Comparison of ENCODE assay signal across 8 mouse cellular contexts in the genomic region with DNA sequence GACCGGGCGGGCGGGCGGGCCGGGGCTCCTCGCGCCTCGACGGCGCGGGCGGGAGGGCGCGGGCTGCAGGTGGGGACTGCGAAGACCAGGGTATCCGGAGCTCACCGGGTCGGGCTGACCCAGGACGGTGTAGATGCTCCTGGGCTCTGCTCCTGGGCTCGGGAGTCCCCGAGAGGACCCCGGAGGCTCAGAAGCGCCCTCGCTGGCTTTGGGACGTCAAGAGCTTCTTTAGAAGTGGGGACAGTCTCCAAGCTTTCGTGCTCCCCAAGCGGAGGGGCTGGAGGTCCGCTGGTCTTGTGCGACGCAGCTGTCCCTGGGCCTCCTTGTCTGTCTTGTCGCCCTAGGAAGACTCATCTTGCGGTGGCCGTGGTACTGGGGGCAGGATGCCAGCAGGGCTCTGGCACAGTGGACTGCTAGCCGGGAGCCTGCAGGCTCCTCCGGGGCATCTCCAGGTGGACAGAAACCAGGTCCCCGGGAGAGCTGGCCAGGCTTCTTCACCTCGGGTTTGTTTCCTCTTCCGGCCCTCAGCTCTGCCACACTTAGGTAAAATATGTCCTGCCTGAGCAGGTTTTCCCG. TPM values are rescaled to one million over a fixed set of nuclear protein-coding genes. Genes with fewer than 3 reads are reported as not detected.
A peak's percentile ranks its signal among the peaks of the same experiment; 100 is the strongest.
DNase-seq lines count a peak whose midpoint lies in the region; ATAC-seq and TF ChIP-seq lines count a peak whose summit lies in the region.

No protein-coding gene starts in this region.

- no peak for TF ChIP-seq CTCF in G1E (IDR thresholded peaks at IDR 0.05; ENCODE audit: low read depth, low read length)

- intact Hi-C loops in heart, postnatal 14 days (cut with DNase I): loop anchor here (10.0 kb wide), 1 partner anchor 251 kb away; no protein-coding TSS in a partner anchor

- H3K4me1 ChIP-seq in G1E (ENCODE audit: insufficient read depth, low read depth, low read length): peaks cover 63% of the 10 kb centered on the region

- DNase-seq in G1E (ENCODE audit: low spot score): peak; percentile 38
- DNase-seq in brain, adult 2 months (ENCODE audit: low read depth, low spot score): peak; percentile 71
- peak; percentile 60 to 61 for DNase-seq in heart, postnatal 14 days
- peak; percentile 58 to 59 for DNase-seq in layer of hippocampus, postnatal 14 days (ENCODE audit: low spot score in 2 of 2)
- DNase-seq in spleen, adult 12 weeks (ENCODE audit: low spot score): peak; percentile 31
- DNase-seq in frontal cortex, postnatal 25 days (ENCODE audit: low spot score in 2 of 2): no peak

- H3K27me3 ChIP-seq in G1E (ENCODE audit: insufficient read depth, low read length): peaks cover 21% of the 10 kb centered on the region

- peaks cover 29% of the 10 kb centered on the region for H3K36me3 ChIP-seq in G1E (replicated peaks)

- H3K4me3 ChIP-seq in G1E (ENCODE audit: low read depth, low read length): peak overlapping the region; percentile 82

- H3K9me3 ChIP-seq in G1E (replicated peaks): no peaks in the 10 kb centered on the region

- no peak for ATAC-seq in G1E (ENCODE audit: extremely low read depth, insufficient number of reproducible peaks, low FRiP score, poor library complexity, severe bottlenecking)
- ATAC-seq in erythroid progenitor cell, adult 5-6 weeks (replicated peaks; ENCODE audit: low FRiP score, poor library complexity, severe bottlenecking): peak; percentile 30; the same call in 1 of the 2 replicates
- peak; percentile 18; the same call in 1 of the 2 replicates for ATAC-seq in megakaryocyte-erythroid progenitor cell, adult 5-6 weeks (replicated peaks; ENCODE audit: low FRiP score, low TSS enrichment, poor library complexity, severe bottlenecking)

RNA-seq across cellular contexts. Expression of a gene that starts 1.3 kb away (rescaled TPM):
- 27.5 and 27.6 TPM in 2 replicates for total RNA-seq in G1E (2014; fragmentation: Nextera tagmentation)
- total RNA-seq in G1E (2017): 22.1 and 27.3 TPM in 2 replicates
- polyA plus RNA-seq in G1E (2012): 60.3 and 67.7 TPM in 2 replicates
- 5.4 and 12.6 TPM in 2 replicates for total RNA-seq in erythroid progenitor cell, adult 5-6 weeks (2015; ENCODE audit: low replicate concordance)
- total RNA-seq in erythroid progenitor cell, adult 5-6 weeks (2017; ENCODE audit: low replicate concordance): 10.4 and 11.9 TPM in 2 replicates
- 10 to 100 TPM; 36.7 to 43.7 TPM for total RNA-seq in heart, postnatal 14 days (2021)
- 10 to 100 TPM; 20.7 to 21.3 TPM for total RNA-seq in layer of hippocampus, postnatal 14 days (2021)
- total RNA-seq in megakaryocyte-erythroid progenitor cell, adult 5-6 weeks (2014; fragmentation: Nextera tagmentation): 15.8 and 26.3 TPM in 2 replicates
- 11.9 and 17.5 TPM in 2 replicates for total RNA-seq in megakaryocyte-erythroid progenitor cell, adult 5-6 weeks (2017)

RNA-seq across cellular contexts. Expression of a gene that starts 12.6 kb away (rescaled TPM):
- 15.9 and 17.8 TPM in 2 replicates for total RNA-seq in G1E (2014; fragmentation: Nextera tagmentation)
- total RNA-seq in G1E (2017): 25.2 and 28.4 TPM in 2 replicates
- 11.6 and 14.0 TPM in 2 replicates for polyA plus RNA-seq in G1E (2012)
- 6.1 and 9.6 TPM in 2 replicates for total RNA-seq in erythroid progenitor cell, adult 5-6 weeks (2015; ENCODE audit: low replicate concordance)
- 12.5 and 15.3 TPM in 2 replicates for total RNA-seq in erythroid progenitor cell, adult 5-6 weeks (2017; ENCODE audit: low replicate concordance)
- total RNA-seq in heart, postnatal 14 days (2021): 10 to 100 TPM; 13.6 to 13.8 TPM
- 10 to 100 TPM; 20.8 to 20.9 TPM for total RNA-seq in layer of hippocampus, postnatal 14 days (2021)
- total RNA-seq in megakaryocyte-erythroid progenitor cell, adult 5-6 weeks (2014; fragmentation: Nextera tagmentation): 15.3 and 20.8 TPM in 2 replicates
- 16.6 and 18.5 TPM in 2 replicates for total RNA-seq in megakaryocyte-erythroid progenitor cell, adult 5-6 weeks (2017)

RNA-seq across cellular contexts. Expression of a gene that starts 16.7 kb away (rescaled TPM):
- not detected in 2 replicates for total RNA-seq in G1E (2014; fragmentation: Nextera tagmentation)
- 0.11 TPM in 1 of 2 replicates, not detected in the other for total RNA-seq in G1E (2017)
- 0.01 TPM in 1 of 2 replicates, not detected in the other for polyA plus RNA-seq in G1E (2012)
- total RNA-seq in erythroid progenitor cell, adult 5-6 weeks (2015; ENCODE audit: low replicate concordance): not detected in 2 replicates
- total RNA-seq in erythroid progenitor cell, adult 5-6 weeks (2017; ENCODE audit: low replicate concordance): not detected in 2 replicates
- 1 to 10 TPM in 1 of 2 experiments, under 1 TPM in 1; 0.76 to 1.9 TPM for total RNA-seq in heart, postnatal 14 days (2021)
- total RNA-seq in layer of hippocampus, postnatal 14 days (2021): 100 to 1,000 TPM; 131 to 143 TPM
- not detected in 2 replicates for total RNA-seq in megakaryocyte-erythroid progenitor cell, adult 5-6 weeks (2014; fragmentation: Nextera tagmentation)
- total RNA-seq in megakaryocyte-erythroid progenitor cell, adult 5-6 weeks (2017): not detected in 2 replicates

RNA-seq across cellular contexts. Expression of a gene that starts 46.7 kb away (rescaled TPM):
- 41.4 and 55.2 TPM in 2 replicates for total RNA-seq in G1E (2014; fragmentation: Nextera tagmentation)
- 19.3 and 21.5 TPM in 2 replicates for total RNA-seq in G1E (2017)
- 31.8 and 35.4 TPM in 2 replicates for polyA plus RNA-seq in G1E (2012)
- 26.4 and 41.4 TPM in 2 replicates for total RNA-seq in erythroid progenitor cell, adult 5-6 weeks (2015; ENCODE audit: low replicate concordance)
- 28.1 and 28.3 TPM in 2 replicates for total RNA-seq in erythroid progenitor cell, adult 5-6 weeks (2017; ENCODE audit: low replicate concordance)
- total RNA-seq in heart, postnatal 14 days (2021): 10 to 100 TPM; 12.0 to 12.7 TPM
- total RNA-seq in layer of hippocampus, postnatal 14 days (2021): 10 to 100 TPM; 28.1 to 28.9 TPM
- 34.1 and 39.1 TPM in 2 replicates for total RNA-seq in megakaryocyte-erythroid progenitor cell, adult 5-6 weeks (2014; fragmentation: Nextera tagmentation)
- total RNA-seq in megakaryocyte-erythroid progenitor cell, adult 5-6 weeks (2017): 14.7 and 22.4 TPM in 2 replicates

RNA-seq across cellular contexts. Expression of a gene that starts 52.3 kb away (rescaled TPM):
- 6.8 and 9.3 TPM in 2 replicates for total RNA-seq in G1E (2014; fragmentation: Nextera tagmentation)
- 16.1 and 22.3 TPM in 2 replicates for total RNA-seq in G1E (2017)
- polyA plus RNA-seq in G1E (2012): 11.5 and 18.3 TPM in 2 replicates
- 4.3 TPM in 1 of 2 replicates, not detected in the other for total RNA-seq in erythroid progenitor cell, adult 5-6 weeks (2015; ENCODE audit: low replicate concordance)
- total RNA-seq in erythroid progenitor cell, adult 5-6 weeks (2017; ENCODE audit: low replicate concordance): 1.3 TPM in 1 of 2 replicates, not detected in the other
- total RNA-seq in heart, postnatal 14 days (2021): 1 to 10 TPM; 7.2 to 8.4 TPM
- total RNA-seq in layer of hippocampus, postnatal 14 days (2021): 10 to 100 TPM; 14.6 to 14.9 TPM
- 25.6 and 32.8 TPM in 2 replicates for total RNA-seq in megakaryocyte-erythroid progenitor cell, adult 5-6 weeks (2014; fragmentation: Nextera tagmentation)
- 15.6 and 20.1 TPM in 2 replicates for total RNA-seq in megakaryocyte-erythroid progenitor cell, adult 5-6 weeks (2017)

Comparison
In these comparisons a context has a peak if more than half of its experiments do, and no peak if none do; other contexts are left out.
1. DNase-seq: peak in G1E (single experiment), brain, adult 2 months (single experiment), heart, postnatal 14 days (2 of 2), layer of hippocampus, postnatal 14 days (2 of 2) and spleen, adult 12 weeks (single experiment); none in frontal cortex, postnatal 25 days (0 of 2).
2. RNA of a gene that starts 16.7 kb away (total RNA-seq): 131 to 143 TPM in layer of hippocampus, postnatal 14 days; 0.76 to 1.9 TPM in heart, postnatal 14 days, 0.11 TPM in G1E, not detected in erythroid progenitor cell, adult 5-6 weeks and not detected in megakaryocyte-erythroid progenitor cell, adult 5-6 weeks; every median in the first group is over 10 times any median in the second.